Mouse (Mus musculus): ENCODE data around the gene Klhdc2. TPM values are rescaled to one million over a fixed set of nuclear protein-coding genes. Genes with fewer than 3 reads are reported as not detected.

Klhdc2 gene
- polyA plus RNA-seq, 1 experiment from 2014 or later = 67.7 TPM

DNA sequence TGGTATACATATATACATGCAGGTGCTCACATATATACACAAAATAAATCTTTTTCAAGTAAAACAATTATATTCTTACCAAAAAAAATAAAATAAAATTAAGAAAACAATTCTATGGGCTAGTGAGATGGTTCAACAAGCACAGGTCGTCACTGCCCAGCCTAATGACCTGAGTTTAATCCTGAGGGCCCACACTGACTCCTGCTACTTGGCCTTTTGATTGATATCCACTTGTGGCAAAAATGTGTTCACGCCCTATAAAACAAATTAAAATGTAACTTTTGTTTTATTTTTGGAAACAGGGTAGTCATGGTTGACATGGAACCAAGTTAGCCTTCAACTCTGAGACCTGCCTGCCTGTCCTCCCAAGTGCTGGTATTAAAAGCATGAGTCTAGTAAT lies 53.4 kb downstream of the Klhdc2 start:
- no peak overlapping the region for H3K27ac ChIP-seq (ENCODE audit: low read depth, low read length)
- no peaks in the 10 kb centered on the region for H3K27me3 ChIP-seq (replicated peaks; ENCODE audit: control insufficient read depth, insufficient read depth, low read length)
- WGBS = 86% methylated on average over 2 of the region's 2 CpGs
- ATAC-seq = no peak
- TF ChIP-seq CTCF (IDR thresholded peaks at IDR 0.05; ENCODE audit: low read depth) = no peak
- H3K9me3 ChIP-seq (ENCODE audit: control insufficient read depth) = no peaks in the 10 kb centered on the region
- no peak overlapping the region for H3K4me3 ChIP-seq (ENCODE audit: low read depth, low read length)
- no peak overlapping the region for H3K4me2 ChIP-seq (replicated peaks; ENCODE audit: low read depth)
- no peaks in the 10 kb centered on the region for H3K4me1 ChIP-seq (replicated peaks; ENCODE audit: control insufficient read depth, insufficient read depth, low read length)
- H3K36me3 ChIP-seq (ENCODE audit: control insufficient read depth, insufficient read depth) = peaks cover 33% of the 10 kb centered on the region
- no peak overlapping the region for H3K9ac ChIP-seq (ENCODE audit: low read depth, low read length)

DNA sequence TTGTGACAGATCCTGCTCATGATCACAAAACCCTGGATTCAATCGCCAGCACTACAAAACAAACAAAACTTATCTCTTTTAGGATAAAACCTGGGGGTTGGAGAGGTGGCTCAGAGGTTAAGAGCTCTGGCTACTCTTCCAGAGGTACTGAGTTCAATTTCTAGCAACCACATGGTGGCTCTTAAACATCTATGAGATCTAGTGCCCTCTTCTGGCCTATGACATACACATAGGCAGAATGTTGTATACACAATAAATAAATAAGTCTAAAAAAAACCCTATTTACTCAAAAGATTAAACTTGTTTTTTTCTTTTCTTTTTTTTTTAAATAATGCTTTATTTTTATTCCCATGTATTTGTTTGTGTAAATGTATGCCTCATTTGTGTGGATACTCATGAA lies 55.2 kb downstream of the Klhdc2 start:
- Histone ChIP-seq H3K4me1 (replicated peaks; ENCODE audit: control insufficient read depth, insufficient read depth, low read length) (no peaks in the 10 kb centered on the region), H3K4me2 (replicated peaks; ENCODE audit: low read depth) (no peak overlapping the region), H3K27me3 (replicated peaks; ENCODE audit: control insufficient read depth, insufficient read depth, low read length) (no peaks in the 10 kb centered on the region), H3K9me3 (ENCODE audit: control insufficient read depth) (no peaks in the 10 kb centered on the region), H3K27ac (ENCODE audit: low read depth, low read length) (no peak overlapping the region), H3K4me3 (ENCODE audit: low read depth, low read length) (no peak overlapping the region), H3K9ac (ENCODE audit: low read depth, low read length) (no peak overlapping the region), H3K36me3 (ENCODE audit: control insufficient read depth, insufficient read depth) (peaks cover 24% of the 10 kb centered on the region)
- no peak for ATAC-seq
- 58% methylated on average over 1 of the region's 1 CpGs for WGBS
- TF ChIP-seq CTCF (IDR thresholded peaks at IDR 0.05; ENCODE audit: low read depth) = peak; percentile 45

DNA sequence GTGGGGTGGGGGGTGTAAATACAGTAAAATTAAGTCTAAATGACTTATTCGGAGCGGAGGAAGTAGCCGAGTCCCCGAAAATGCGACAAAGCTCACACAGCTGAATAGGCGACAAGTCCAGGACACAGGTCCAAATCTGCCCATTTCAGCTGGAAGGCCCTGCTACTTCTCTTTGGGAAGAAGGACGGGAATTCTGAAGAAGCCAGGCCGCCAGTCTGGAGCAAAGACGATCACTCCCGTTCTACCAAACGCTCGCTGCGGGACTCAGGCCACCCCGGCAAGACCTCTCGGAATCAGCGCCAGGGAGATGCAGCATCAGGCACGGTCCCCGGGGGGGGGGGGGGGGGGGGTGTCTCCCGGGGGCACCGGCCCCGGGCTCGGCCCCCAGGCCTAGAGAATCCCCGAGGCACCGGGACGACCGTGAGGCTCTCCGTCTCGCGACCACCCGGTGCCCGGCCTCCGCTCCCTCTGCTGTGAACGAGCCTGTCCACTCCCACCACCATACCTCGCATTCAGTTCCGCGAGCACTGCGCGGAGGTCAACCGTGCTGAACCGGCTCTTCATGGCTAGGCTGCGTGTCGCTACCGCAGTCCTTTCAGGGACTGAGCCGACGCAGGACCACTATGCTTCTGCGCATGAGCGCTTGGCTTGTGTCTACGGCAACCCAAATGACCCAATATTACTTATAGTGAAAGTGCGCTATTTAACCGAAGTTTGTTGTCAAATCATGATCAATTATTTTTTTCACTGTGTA lies 60.2 kb downstream of the Klhdc2 start, which contains the start of gene Nemf:
Gene Nemf (minus strand): TSS at position 620 of the 754 bp plus-strand sequence.
- H3K4me3 ChIP-seq (ENCODE audit: low read depth, low read length) = peak within 1 kb of the TSS; percentile 86
- H3K9me3 ChIP-seq (ENCODE audit: control insufficient read depth) = no peaks in the 10 kb centered on the region
- no peaks in the 10 kb centered on the region for H3K4me1 ChIP-seq (replicated peaks; ENCODE audit: control insufficient read depth, insufficient read depth, low read length)
- H3K27ac ChIP-seq (ENCODE audit: low read depth, low read length) = peak within 1 kb of the TSS; percentile 72
- under 1% methylated on average over 47 of the region's 50 CpGs for WGBS
- peaks cover 8% of the 10 kb centered on the region; the same call in 1 of the 2 replicates for H3K36me3 ChIP-seq (ENCODE audit: control insufficient read depth, insufficient read depth)
- peak; percentile 44 for ATAC-seq
- H3K4me2 ChIP-seq (replicated peaks; ENCODE audit: low read depth) = peak within 1 kb of the TSS; percentile 78
- H3K9ac ChIP-seq (ENCODE audit: low read depth, low read length) = peak within 1 kb of the TSS; percentile 85
- no peaks in the 10 kb centered on the region for H3K27me3 ChIP-seq (replicated peaks; ENCODE audit: control insufficient read depth, insufficient read depth, low read length)
- no peak for TF ChIP-seq CTCF (IDR thresholded peaks at IDR 0.05; ENCODE audit: low read depth)

DNA sequence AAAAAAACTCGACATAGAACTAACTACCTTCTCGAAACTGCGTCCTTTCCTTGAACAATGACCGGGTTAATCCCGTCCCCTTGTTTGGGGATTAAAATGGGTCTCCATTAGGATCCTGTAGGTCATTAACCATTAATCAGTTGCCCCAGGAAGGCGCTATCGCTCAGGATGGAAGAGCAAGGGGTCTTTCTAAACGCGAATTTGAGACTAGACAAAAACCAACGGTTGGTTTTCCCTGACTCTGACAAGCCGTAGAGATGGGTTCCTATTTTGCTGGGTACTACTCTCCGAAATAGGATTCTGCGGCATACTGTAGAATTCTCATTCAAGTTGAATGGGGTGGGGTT lies 60.8 kb downstream of the Klhdc2 start:
- no peaks in the 10 kb centered on the region for H3K9me3 ChIP-seq (ENCODE audit: control insufficient read depth)
- no peaks in the 10 kb centered on the region for H3K27me3 ChIP-seq (replicated peaks; ENCODE audit: control insufficient read depth, insufficient read depth, low read length)
- peak overlapping the region; percentile 86 for H3K4me3 ChIP-seq (ENCODE audit: low read depth, low read length)
- peak overlapping the region; percentile 78 for H3K4me2 ChIP-seq (replicated peaks; ENCODE audit: low read depth)
- peaks cover 8% of the 10 kb centered on the region; the same call in 1 of the 2 replicates for H3K36me3 ChIP-seq (ENCODE audit: control insufficient read depth, insufficient read depth)
- TF ChIP-seq CTCF (IDR thresholded peaks at IDR 0.05; ENCODE audit: low read depth) = no peak
- peak overlapping the region; percentile 85 for H3K9ac ChIP-seq (ENCODE audit: low read depth, low read length)
- WGBS = 5% methylated on average over 13 of the region's 13 CpGs
- no peaks in the 10 kb centered on the region for H3K4me1 ChIP-seq (replicated peaks; ENCODE audit: control insufficient read depth, insufficient read depth, low read length)
- no peak for ATAC-seq
- no peak overlapping the region for H3K27ac ChIP-seq (ENCODE audit: low read depth, low read length)

Other genes starting within 250 kb of the Klhdc2 start
- 1,572 and 1,602 TPM in 2 replicates for gene Rps29, start 137.5 kb upstream of the Klhdc2 start, polyA plus RNA-seq (2015; fragmentation: Nextera tagmentation; extraction: Ambion mirVana)
- 3.5 and 5.5 TPM in 2 replicates for gene Lrr1, start 127.9 kb upstream of the Klhdc2 start, polyA plus RNA-seq (2015; fragmentation: Nextera tagmentation; extraction: Ambion mirVana)
- 628 and 634 TPM in 2 replicates for gene Rpl36al, start 112.6 kb upstream of the Klhdc2 start, polyA plus RNA-seq (2015; fragmentation: Nextera tagmentation; extraction: Ambion mirVana)
- 41.5 and 46.9 TPM in 2 replicates for gene Mgat2, start 112.5 kb upstream of the Klhdc2 start, polyA plus RNA-seq (2015; fragmentation: Nextera tagmentation; extraction: Ambion mirVana)
- 9.9 and 10.2 TPM in 2 replicates for gene Gm49383, start 99.6 kb upstream of the Klhdc2 start, polyA plus RNA-seq (2015; fragmentation: Nextera tagmentation; extraction: Ambion mirVana)
- 2.9 and 3.4 TPM in 2 replicates for gene Dnaaf2, start 98.3 kb upstream of the Klhdc2 start, polyA plus RNA-seq (2015; fragmentation: Nextera tagmentation; extraction: Ambion mirVana)
- gene Gm49384, start 92.4 kb upstream of the Klhdc2 start, polyA plus RNA-seq (2015; fragmentation: Nextera tagmentation; extraction: Ambion mirVana) = 9.1 and 9.5 TPM in 2 replicates
- gene Pole2, start 68.5 kb upstream of the Klhdc2 start, polyA plus RNA-seq (2015; fragmentation: Nextera tagmentation; extraction: Ambion mirVana) = 5.4 and 6.7 TPM in 2 replicates
- gene Klhdc1, start 55.5 kb upstream of the Klhdc2 start, polyA plus RNA-seq (2015; fragmentation: Nextera tagmentation; extraction: Ambion mirVana) = 8.1 and 8.3 TPM in 2 replicates
- 41.9 and 45.3 TPM in 2 replicates for gene Nemf, start 60.5 kb downstream of the Klhdc2 start, polyA plus RNA-seq (2015; fragmentation: Nextera tagmentation; extraction: Ambion mirVana)
- 82.7 and 86.3 TPM in 2 replicates for gene Arf6, start 75.5 kb downstream of the Klhdc2 start, polyA plus RNA-seq (2015; fragmentation: Nextera tagmentation; extraction: Ambion mirVana)
- gene Gm9887, start 75.8 kb downstream of the Klhdc2 start, polyA plus RNA-seq (2015; fragmentation: Nextera tagmentation; extraction: Ambion mirVana) = 1.9 and 2.4 TPM in 2 replicates